Mouse (Mus musculus) lung, embryonic 16.5 days (tissue): ENCODE data around the gene Zfp697. TPM values are rescaled to one million over a fixed set of nuclear protein-coding genes. Genes with fewer than 3 reads are reported as not detected.
"Not testable (repeated sequence)": the region's sequence is repeated elsewhere in the genome, so short reads cannot be mapped to it uniquely, and the experiment has no call there.

Experiments used
- ATAC-seq: fragments of 200-750 bp; cut with Nextera tagmentation; 2 replicates; pipeline ENCODE4 v1.8.0; 2017; ENCODE audit warnings: low read depth, mild to moderate bottlenecking, moderate library complexity
- H3K27ac ChIP-seq: fragments of 300-500 bp; sonication (generic); 2 replicates; pipeline ENCODE4 v1.5.1; 2014; ENCODE audit warnings: mild to moderate bottlenecking, control low read depth, low read length
- H3K27me3 ChIP-seq: fragments of 300-500 bp; sonication (generic); 2 replicates; pipeline ENCODE4 v1.6.1; 2014; ENCODE audit warnings: low read depth, low read length, mixed read lengths; ENCODE audit not compliant: control insufficient read depth, insufficient read depth
- H3K36me3 ChIP-seq: fragments of 300-500 bp; sonication (generic); 2 replicates; pipeline ENCODE4 v1.6.1; 2014; ENCODE audit warnings: low read length; ENCODE audit not compliant: control insufficient read depth, insufficient read depth
- H3K4me1 ChIP-seq: fragments of 300-500 bp; sonication (generic); replicated peaks from 2 replicates; pipeline ENCODE4 v1.6.1; 2014; ENCODE audit warnings: low read length, mixed read lengths; ENCODE audit not compliant: control insufficient read depth, insufficient read depth
- H3K4me2 ChIP-seq: fragments of 300-500 bp; sonication (generic); 2 replicates; pipeline ENCODE4 v1.6.1; 2014; ENCODE audit warnings: low read depth, low read length, control low read depth
- H3K4me3 ChIP-seq: fragments of 300-500 bp; sonication (generic); 2 replicates; pipeline ENCODE4 v1.5.1; 2014; ENCODE audit warnings: mild to moderate bottlenecking, low read length, control low read depth
- H3K9ac ChIP-seq: fragments of 300-500 bp; sonication (generic); 2 replicates; pipeline ENCODE4 v1.6.1; 2014; ENCODE audit warnings: low read length, control low read depth
- H3K9me3 ChIP-seq: fragments of 300-500 bp; sonication (generic); 2 replicates; pipeline ENCODE4 v1.6.1; 2016; ENCODE audit warnings: low read length; ENCODE audit not compliant: control insufficient read depth
- WGBS: fragments of 180-500 bp; shearing (Covaris S2); extraction: QIAGEN DNeasy Blood & Tissue Kit; methylation state at CpG from one replicate; pipeline ENCODE4 v1.1.7; 2014; 5-methylcytosine and 5-hydroxymethylcytosine counted together
- polyA plus RNA-seq: library from polyadenylated mRNA; unstranded; fragments of >200 nt; fragmentation: Nextera tagmentation; extraction: Ambion mirVana; gene quantifications from 2 replicates; pipeline ENCODE4 v1.2.1, GENCODE M21; 2015

The Zfp697 gene
- polyA plus RNA-seq: 7.1 TPM in 2 replicates

- WGBS: under 1% methylated on average over 40 of the region's 42 CpGs
These were observed at the start of gene Zfp697 for GRCm38 (mm10) chr3:98382246-98382939. Gene Zfp697, plus strand, starts transcription at chr3:98382461.

DNA sequence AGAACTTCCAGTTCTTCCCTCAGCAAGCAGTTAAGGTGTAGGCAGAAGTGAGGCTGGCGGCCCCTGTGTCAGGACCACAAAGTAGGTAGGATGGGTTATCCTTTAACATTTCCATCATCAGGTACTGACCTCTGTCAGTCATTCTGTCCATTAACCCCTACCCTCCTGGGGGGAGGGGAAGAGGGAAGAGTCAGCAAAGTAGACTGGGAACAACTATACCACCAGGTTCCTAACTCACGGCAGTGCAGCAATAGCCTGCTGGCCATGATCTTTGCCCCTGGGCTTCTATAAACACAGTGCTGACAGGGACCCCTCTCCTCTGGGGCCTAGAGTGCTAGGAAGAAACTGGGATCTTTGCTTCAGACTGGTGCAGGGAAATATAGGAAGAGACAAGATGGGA, 48.3 kb upstream of the Zfp697 start:
- H3K9me3 ChIP-seq: no peaks in the 10 kb centered on the region
- H3K9ac ChIP-seq: no peak overlapping the region
- no peaks in the 10 kb centered on the region for H3K27me3 ChIP-seq
- no peak overlapping the region for H3K4me3 ChIP-seq
- H3K36me3 ChIP-seq: peaks cover 7% of the 10 kb centered on the region; the same call in 1 of the 2 replicates
- no peak for ATAC-seq
- no peak overlapping the region for H3K4me2 ChIP-seq
- WGBS: 80% methylated on average over 2 of the region's 2 CpGs
- H3K27ac ChIP-seq: no peak overlapping the region
- H3K4me1 ChIP-seq: peaks cover 14% of the 10 kb centered on the region; the same call in 1 of the 2 replicates

More at GRCm38 (mm10) chr3:98382246-98382939, at the start of gene Zfp697:
- peaks cover 16% of the 10 kb centered on the region for H3K4me1 ChIP-seq
- peak; percentile 94 for ATAC-seq
- no peaks in the 10 kb centered on the region for H3K9me3 ChIP-seq
- peak within 1 kb of the TSS; percentile 78 for H3K9ac ChIP-seq
- H3K27me3 ChIP-seq: no peaks in the 10 kb centered on the region
- no peaks in the 10 kb centered on the region for H3K36me3 ChIP-seq
- peak within 1 kb of the TSS; percentile 94 for H3K4me2 ChIP-seq
- H3K4me3 ChIP-seq: peak within 1 kb of the TSS; percentile 87
- H3K27ac ChIP-seq: peak within 1 kb of the TSS; percentile 69

- Histone ChIP-seq H3K36me3 (peaks cover 7% of the 10 kb centered on the region; the same call in 1 of the 2 replicates), H3K4me3 (no peak overlapping the region), H3K9ac (no peak overlapping the region), H3K9me3 (no peaks in the 10 kb centered on the region), H3K4me2 (no peak overlapping the region), H3K27ac (no peak overlapping the region), H3K27me3 (no peaks in the 10 kb centered on the region), H3K4me1 (peaks cover 16% of the 10 kb centered on the region; the same call in 1 of the 2 replicates)
- ATAC-seq: no peak
These were observed 46.9 kb upstream of the Zfp697 start for GRCm38 (mm10) chr3:98335331-98335730.

DNA sequence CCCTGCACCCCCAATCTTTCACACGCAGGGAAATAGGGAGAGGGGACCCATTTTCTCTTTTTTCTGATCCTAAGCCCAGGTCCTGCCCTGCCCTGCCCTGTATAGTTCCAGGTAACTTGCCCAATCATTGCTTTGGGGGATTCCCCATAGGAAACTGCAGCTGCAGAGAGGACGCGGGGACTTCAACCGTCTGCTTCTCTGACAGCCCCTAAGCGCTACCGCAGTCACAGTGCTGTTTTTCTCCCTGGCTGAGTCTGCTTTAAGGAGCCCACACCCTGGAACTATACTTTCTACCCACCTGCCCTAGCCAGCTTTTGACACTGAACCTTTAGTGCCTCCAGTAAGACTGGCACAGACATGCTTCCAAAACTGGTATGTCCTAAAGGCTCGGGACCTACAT, 46.4 kb upstream of the Zfp697 start:
- H3K4me1 ChIP-seq: peaks cover 16% of the 10 kb centered on the region; the same call in 1 of the 2 replicates
- H3K9ac ChIP-seq: no peak overlapping the region
- H3K27me3 ChIP-seq: no peaks in the 10 kb centered on the region
- H3K4me2 ChIP-seq: no peak overlapping the region
- H3K4me3 ChIP-seq: no peak overlapping the region
- WGBS: 78% methylated on average over 7 of the region's 7 CpGs
- H3K27ac ChIP-seq: no peak overlapping the region
- no peak for ATAC-seq
- no peaks in the 10 kb centered on the region for H3K9me3 ChIP-seq
- peaks cover 7% of the 10 kb centered on the region; the same call in 1 of the 2 replicates for H3K36me3 ChIP-seq

DNA sequence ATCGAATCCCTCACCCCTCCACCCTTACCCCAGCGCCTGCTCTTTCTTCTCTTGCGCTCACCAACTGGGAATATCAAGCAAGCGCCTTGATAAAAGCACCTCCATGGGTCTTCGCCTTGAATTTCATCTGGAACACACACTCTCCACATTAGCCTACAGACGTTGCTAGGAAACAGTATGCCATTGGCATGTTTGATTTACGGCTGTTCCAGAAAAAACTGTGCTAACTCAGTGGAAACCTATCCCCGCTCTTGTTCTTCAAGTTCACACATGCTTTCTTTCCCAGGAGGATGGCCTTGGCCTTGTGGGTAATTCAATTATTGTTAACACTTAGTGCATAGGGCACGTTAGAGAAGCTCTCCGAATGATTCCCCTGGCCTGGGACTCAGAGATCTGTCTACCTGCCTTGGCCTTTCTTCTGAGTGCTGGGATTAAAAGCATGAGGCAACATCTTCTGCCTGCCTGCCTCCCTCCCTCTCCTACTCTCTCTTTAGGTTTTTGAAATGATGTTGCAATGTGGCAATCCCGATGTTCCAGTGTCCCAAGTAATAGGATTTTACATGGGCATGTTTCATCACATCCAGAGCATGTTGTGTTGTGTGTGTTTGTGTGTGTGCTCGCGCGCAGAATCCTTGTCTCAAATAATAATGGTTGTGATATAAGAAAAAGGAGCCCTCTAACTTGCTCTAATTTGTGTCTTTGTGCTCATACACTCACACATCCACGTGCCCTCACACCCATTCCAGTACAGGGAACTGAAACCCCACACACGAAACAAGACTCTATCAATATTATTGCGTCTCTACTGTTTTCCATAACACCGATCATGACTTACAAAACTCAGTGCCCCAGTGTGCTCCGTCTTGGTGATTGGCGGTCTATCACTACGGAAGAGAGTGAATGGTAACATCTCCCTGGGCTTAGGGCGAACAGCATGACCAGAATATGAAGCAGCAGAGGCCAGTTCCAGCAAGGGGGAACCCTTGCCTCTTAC, 45.3 kb upstream of the Zfp697 start:
- Histone ChIP-seq H3K4me1 (peaks cover 16% of the 10 kb centered on the region; the same call in 1 of the 2 replicates), H3K4me3 (no peak overlapping the region), H3K27me3 (no peaks in the 10 kb centered on the region), H3K9ac (no peak overlapping the region), H3K4me2 (no peak overlapping the region), H3K9me3 (no peaks in the 10 kb centered on the region), H3K27ac (no peak overlapping the region), H3K36me3 (peaks cover 7% of the 10 kb centered on the region; the same call in 1 of the 2 replicates)
- ATAC-seq: no peak
- WGBS: 73% methylated on average over 22 of the region's 22 CpGs

DNA sequence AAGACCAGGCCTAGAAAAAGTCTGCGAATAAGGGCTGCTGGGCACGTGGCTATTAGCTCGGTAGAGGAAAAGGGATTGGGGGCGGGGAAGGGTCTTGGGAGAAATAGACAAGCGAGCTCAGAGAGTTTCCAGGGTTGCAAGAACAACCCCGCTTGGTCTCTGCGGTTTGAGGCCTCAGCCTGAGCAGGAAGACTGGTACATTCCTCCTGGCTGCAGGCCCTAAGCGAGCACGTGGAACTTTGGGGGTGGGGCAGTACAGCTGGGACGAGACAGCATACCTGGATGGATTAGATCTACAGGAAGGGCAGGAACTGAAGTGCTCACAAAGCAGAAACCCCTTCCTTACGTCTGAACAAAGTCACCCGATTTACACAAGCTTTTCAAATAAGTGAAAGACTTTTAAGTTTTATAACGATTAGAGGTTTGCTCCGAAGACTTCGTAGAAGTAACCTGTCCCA, 43.6 kb upstream of the Zfp697 start:
- Histone ChIP-seq H3K36me3 (no peaks in the 10 kb centered on the region), H3K27ac (peak overlapping the region; percentile 77), H3K4me2 (peak overlapping the region; percentile 91), H3K9ac (peak overlapping the region; percentile 76), H3K27me3 (no peaks in the 10 kb centered on the region), H3K4me1 (peaks cover 16% of the 10 kb centered on the region; the same call in 1 of the 2 replicates), H3K4me3 (peak overlapping the region; percentile 69), H3K9me3 (no peaks in the 10 kb centered on the region)
- peak; percentile 68 for ATAC-seq
- 4% methylated on average over 15 of the region's 15 CpGs for WGBS

DNA sequence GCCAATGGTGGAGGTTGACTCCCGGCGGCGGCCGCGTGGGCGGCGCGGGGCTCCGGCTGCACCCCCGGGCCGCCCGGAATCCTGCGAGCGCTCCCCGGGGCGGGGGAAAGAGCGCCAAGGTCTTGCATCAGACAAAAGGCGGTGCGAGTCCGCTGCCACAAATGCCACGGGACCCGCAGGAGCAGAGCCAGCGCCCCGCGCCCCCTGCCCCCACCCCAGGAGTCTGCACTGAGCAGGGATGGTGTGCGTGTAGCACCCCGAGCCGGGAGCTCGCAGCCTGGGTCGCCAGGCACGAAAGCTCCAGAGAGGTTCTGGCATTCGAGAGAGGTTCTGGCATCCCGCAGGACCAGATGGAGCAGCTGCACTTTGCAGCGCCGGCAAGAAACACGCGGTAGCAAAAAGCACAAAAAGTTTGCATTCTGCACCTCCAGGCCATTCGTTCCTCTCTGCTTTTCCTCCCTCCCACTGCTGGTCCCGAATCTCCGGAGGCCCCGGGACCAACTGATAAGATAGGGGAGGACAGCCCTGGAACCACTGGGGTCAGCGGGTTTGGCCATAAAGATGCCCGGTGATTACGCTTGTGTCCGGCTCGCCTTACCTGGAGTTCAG, 43.1 kb upstream of the Zfp697 start:
- Histone ChIP-seq H3K4me3 (peak overlapping the region; percentile 69), H3K4me1 (peaks cover 16% of the 10 kb centered on the region; the same call in 1 of the 2 replicates), H3K9ac (peak overlapping the region; percentile 76), H3K4me2 (peak overlapping the region; percentile 91), H3K27ac (peak overlapping the region; percentile 77), H3K36me3 (no peaks in the 10 kb centered on the region), H3K27me3 (no peaks in the 10 kb centered on the region), H3K9me3 (no peaks in the 10 kb centered on the region)
- under 1% methylated on average over 46 of the region's 46 CpGs for WGBS
- ATAC-seq: peak; percentile 64

GRCm38 (mm10) chr3:98339706-98340109, 42.6 kb upstream of the Zfp697 start, which contains the start of gene Phgdh:
Gene Phgdh, minus strand, starts transcription at chr3:98339990.
- Histone ChIP-seq H3K9ac (peak within 1 kb of the TSS; percentile 76), H3K4me3 (peak within 1 kb of the TSS; percentile 69), H3K4me1 (peaks cover 16% of the 10 kb centered on the region; the same call in 1 of the 2 replicates), H3K4me2 (peak within 1 kb of the TSS; percentile 91), H3K27ac (peak within 1 kb of the TSS; percentile 77)
- not testable (repeated sequence) for H3K27me3 ChIP-seq, H3K9me3 ChIP-seq, H3K36me3 ChIP-seq
- WGBS: 0% methylated on average over 7 of the region's 10 CpGs
- peak; percentile 84 for ATAC-seq
